Mouse (Mus musculus) left cerebral cortex, postnatal 4 days (tissue): ENCODE results near the gene Rreb1. TPM values are rescaled to one million over a fixed set of nuclear protein-coding genes. Genes with fewer than 3 reads are reported as not detected.

Experiments used
- DNase-seq: peaks from one replicate; pipeline ENCODE4 v3.0.0-alpha.2; 2022
- intact Hi-C: fragments of 180-260 bp; cut with DNase I; formaldehyde crosslinking; loops from one replicate; pipeline ENCODE4 v1.15.1; 2025
- total RNA-seq, 2 experiments: library from RNA; stranded (reverse); gene quantifications; 2 replicates each; pipeline ENCODE4 v1.2.3; 2021

Rreb1 gene
- total RNA-seq, 2 experiments from 2014 or later = 9.8 to 12.2 TPM

DNA sequence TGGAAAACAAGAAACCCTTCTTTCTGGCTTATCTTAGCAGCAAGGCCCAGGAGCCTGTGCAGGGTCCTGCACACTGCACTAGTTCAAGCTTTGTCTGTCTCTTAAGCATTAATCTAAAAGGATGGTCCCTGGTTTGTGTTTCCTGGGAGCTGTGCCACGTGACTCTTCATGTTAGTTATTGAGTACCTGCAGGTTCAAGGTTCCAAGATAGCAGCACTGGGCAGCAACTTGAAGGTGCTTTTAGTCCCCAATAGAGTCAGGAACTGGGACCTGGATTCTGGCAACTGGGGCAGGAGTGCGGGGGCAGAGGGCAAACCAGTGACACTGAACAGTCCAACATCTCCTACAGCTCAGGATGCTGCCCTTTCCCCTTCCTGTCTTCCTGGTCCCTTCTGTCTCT, 162.0 kb downstream of the Rreb1 start:
- DNase-seq = no peak
- intact Hi-C loops = no loop called here

DNA sequence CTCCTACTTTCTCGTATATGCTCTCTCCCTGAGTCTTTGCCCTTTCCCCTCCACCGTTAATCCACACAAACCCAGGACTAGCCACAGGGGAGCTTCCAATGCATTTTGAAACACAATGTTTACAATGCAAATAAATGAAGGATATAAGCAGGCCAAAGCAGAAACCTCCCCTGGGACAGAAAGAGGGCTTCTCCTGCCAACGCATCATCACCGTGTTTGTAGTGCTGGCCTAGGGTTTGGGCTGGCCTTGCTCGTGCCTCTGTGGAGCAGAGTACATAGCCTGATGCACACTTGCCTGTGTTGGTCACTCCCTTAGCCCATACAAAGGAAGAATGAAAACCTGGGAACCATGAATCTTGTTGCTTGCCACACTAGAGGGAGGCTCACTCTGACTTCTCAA, 162.4 kb downstream of the Rreb1 start:
- no peak for DNase-seq

DNA sequence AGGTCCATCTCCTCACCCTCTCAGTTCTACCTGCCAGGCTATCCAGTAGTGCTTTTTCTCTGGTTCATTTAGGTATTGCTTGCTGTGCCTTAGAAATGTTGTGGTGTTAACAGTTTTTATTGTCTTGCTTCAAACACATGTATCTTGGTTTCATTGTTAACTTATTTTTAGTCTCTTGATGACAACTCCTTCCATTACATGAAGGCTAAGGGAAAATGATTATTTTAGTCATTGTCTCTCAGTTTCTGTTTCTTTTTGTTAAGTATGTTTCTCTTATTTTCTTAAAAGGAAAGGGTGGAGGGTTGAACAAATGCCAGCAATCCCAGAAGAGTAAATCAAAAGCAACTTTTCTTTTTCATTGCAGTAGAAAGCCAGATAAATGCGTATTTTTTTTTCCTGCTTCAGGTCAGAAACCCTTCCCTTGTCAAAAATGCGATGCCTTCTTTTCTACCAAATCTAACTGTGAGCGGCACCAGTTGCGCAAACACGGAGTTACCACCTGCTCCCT, 163.0 kb downstream of the Rreb1 start:
- DNase-seq = no peak
- intact Hi-C loops = no loop called here

More for the DNA sequence above, 162.4 kb downstream of the Rreb1 start:
- intact Hi-C loops = no loop called here

DNA sequence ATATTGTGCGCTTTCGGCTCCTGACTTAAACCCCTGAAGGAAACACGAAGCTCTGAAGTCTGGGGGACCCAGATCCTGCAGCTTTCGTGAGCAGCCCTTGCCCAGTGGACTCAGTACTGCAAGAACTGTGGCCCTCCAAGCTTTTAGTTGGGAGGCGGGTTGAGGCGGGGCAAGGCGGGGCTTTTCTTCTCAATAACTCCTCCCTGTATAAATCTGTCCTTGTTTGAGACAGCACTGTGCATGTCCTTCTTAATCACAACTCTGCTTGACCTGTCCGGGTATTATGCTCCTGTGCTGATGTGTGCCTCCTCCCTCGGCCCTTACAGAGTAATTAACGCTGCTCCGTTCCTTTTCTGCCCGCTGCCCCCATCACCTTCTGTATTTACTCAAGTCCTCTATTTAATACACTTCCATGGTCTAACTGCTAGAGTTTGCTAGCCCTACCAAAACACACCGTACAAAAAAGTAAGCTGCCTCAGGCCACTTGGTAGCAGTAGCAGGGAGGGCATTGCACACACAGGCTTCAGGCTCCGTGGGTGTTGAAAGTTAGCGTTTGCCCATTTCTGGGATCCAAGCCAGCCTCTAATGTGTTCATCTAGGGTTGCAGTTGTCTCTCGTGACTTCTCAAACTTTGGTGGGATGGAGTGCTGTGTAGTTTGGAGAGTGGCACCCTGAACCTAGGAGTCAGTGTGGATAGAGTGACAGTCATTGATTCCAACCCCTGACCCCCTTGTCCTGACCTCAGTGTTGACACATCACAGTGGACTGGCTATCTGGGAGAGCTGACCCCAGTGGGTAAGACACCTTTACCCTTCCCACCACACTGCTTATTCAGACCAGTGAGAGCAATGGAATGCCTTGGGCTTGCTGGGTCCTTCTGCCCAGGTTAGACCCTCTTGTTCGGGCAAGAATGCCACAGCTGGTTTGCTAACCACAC, 164.0 kb downstream of the Rreb1 start:
- intact Hi-C loops = no loop called here
- no peak for DNase-seq

DNA sequence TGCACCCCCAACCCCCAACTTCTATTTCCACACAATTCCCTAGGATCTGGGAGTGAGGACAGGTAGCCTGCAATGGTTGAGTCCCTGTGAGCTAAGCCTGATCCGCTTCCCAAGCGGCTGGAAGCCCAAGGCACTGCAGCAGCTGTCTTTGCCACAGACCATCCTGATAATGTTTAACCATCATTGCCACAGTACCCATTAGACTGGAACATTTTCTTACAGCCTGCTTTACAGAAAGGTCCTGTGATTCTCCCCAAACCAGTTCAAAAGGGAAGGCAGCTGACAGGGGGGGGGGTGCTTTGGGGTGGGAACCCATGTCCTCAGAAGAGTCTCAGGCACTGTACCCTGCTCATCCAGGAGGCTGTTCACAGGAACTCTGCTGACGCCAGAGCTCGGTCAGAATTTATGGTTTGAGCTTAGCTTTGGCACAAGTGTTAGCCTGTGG, 164.7 kb downstream of the Rreb1 start:
- intact Hi-C loops = no loop called here
- DNase-seq = no peak

DNA sequence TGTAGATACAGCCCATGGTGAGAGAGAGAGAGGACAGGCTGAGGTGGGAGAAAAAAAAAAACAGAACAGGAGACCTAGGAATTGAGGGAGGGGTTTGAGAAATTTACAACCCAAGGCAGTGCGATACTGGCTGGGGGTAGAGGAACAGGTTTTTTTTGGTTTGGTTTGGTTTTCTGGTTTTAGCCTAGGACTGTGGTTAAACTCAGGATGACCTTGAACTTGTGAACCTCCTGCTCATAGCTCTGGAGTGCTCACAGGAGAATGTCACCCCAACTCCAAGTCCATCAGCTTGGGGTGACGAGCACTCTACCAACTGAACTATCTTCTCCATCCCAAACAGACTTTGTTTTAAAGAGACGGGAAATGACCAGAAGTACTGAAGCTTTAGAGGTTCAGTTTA, 165.3 kb downstream of the Rreb1 start:
- intact Hi-C loops = no loop called here
- DNase-seq = no peak

DNA sequence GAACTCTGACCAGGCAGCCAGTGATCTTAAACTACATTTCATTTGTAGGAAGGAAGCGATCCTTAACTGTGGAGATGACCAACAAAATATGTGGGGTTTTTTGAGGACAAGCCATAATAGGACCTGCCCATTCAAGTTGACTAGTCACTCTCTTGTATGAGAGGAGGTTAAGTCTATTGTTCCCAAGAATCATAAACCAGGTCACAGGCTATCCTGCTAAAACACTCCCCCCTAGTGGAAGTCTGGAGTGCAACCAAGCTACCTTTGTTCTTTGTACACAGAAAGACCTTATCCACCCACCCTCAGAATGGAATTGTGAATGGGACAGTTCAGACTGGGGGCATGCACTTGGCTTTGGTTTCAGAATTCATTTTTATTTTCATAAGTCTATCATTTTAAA, 166.1 kb downstream of the Rreb1 start:
- DNase-seq = peak; percentile 31
- intact Hi-C loops = no loop called here

DNA sequence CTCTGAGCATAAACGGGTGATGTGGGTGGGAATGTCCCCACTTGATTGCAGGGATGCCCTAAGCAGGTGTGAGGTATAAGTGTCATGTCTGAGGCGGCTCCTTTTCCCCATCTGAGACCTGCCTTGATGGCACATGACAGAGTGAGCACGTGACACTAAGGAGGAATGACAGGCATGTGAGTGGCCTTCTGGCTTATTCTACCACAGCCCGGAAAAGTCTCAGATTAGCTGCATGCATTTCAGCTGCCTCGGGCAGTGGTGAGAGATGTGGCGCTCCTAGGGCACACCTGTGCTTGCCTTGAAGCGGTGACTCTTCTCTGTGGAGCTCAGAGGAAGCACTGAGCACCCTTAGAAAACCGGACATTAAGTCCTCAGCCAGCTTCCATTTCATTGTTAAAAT, 167.2 kb downstream of the Rreb1 start:
- intact Hi-C loops = no loop called here
- DNase-seq = peak; percentile 22

DNA sequence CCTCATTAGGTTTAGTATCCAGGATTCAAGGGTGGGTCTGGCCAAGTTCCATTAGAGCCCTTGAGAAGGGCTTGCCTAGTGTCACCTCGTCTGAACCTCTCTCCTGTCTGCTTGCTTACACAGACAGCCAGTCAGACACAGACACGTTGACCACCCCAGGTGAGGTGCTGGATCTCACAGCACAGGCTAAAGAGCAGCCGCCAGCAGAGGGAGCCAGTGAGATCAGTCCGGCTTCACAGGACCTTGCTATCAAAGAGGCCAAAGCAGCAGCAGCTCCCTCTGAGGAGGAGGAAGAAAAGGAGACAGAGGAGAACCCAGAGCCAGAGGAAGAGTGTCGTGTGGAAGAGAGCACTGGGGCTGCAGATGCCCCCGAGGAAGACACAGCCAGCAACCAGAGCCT, 168.5 kb downstream of the Rreb1 start:
- DNase-seq = peak; percentile 89
- intact Hi-C loops = no loop called here

DNA sequence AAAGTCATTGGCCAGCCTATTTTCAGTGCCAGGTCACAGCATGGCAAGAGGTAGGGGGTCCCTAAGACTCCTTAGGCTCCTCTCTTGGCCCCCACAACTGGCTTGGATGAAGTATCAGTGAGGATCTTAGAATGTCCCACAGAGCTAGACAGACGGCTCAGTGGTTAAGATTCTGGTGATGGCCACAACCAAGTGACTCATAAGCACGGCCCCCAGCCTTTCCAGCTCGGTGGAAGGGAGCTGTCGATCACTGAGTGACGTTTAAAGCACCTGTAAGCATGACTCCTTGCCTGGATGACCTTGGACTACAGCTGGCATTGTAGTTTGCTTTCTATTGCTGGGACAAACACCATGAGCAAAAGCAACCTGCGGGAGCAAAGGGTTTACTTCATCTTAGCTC, 174.8 kb downstream of the Rreb1 start:
- no peak for DNase-seq
- intact Hi-C loops = no loop called here

DNA sequence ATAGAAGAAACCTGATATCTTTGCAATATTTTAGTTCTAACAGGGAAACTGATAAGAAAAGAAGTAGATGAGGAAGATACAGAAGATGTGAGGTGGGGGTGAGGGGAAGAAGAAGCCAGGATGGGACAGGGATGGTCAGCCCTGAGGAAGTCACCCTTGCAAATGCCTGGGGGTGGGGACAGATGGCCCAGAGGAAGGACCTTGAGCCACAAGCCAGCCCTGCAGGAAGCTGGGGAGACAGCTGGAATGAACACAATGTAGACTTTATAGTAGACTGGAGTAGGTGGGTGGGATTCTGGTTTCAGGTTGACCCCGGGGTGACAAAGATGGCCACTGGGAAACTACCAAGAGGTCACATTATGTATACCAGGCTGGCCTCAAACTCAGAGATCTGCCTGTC, 176.1 kb downstream of the Rreb1 start:
- DNase-seq = no peak
- intact Hi-C loops = no loop called here

DNA sequence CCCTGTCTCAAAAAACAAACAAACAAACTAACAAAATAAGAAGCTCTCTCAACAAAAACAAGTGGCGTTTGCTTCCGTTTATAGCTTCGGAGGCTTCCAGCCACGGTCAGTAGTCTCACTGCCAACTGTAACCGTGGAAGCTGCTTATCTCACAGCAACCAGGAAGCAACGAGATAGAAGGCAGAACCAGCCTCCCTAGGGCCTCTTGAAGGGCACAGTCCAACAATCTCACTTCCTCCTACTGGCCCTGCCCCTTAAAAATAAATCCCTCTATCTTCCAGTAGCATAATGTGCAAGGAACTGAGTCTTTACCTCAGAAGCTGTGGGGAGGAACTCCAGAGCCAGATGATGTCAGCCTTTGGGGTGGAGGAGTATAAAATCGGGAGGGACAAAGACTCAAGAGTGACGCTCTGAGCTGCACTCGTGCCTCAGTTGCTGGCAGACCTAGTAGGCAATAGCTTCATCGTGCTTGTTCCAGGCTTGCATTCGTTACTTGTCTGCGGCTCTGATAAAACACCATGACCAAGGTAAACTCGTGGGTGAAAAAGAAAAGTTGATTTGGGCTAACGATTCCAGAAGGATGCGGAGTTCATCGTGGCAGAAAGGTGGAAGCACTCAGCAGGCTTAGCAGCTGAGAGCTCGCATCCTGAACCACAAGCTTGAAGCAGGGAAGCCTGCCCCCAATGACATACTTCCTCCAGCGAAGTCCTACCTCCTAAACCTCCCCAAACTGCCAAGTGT, 180.5 kb downstream of the Rreb1 start:
- intact Hi-C loops = no loop called here
- DNase-seq = no peak

DNA sequence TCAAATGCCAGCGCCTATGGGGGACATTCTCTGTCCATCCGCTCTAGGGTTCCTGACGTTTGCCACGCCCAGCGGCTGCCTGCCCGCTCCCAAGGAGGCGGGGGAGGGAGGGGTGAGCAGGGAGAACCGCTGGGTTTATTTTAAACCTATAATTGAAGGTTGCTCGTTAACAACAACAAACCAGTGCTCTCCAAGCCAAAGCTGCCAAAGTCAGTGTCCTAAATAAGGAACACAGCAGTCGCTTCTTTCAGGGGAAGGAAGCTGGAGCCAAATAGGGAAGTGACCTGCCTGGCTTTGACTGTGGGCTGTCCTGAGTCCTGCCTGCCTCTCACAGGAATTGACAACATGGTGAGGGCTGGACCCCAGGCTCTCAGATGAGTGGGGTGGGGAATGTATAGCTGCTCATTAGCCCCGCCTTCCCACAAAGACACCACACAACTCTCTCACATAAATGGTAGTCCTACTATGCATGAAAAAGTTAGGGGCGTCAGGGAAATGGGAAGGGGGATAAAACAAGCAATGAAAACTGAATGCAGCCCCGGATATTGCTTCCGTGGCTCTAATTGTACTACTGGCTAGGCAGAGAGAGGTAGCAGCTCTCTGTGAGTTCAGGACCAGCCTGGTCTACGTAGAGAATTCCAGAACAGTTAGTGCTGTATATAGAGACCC, 181.2 kb downstream of the Rreb1 start:
- no peak for DNase-seq
- intact Hi-C loops = no loop called here

DNA sequence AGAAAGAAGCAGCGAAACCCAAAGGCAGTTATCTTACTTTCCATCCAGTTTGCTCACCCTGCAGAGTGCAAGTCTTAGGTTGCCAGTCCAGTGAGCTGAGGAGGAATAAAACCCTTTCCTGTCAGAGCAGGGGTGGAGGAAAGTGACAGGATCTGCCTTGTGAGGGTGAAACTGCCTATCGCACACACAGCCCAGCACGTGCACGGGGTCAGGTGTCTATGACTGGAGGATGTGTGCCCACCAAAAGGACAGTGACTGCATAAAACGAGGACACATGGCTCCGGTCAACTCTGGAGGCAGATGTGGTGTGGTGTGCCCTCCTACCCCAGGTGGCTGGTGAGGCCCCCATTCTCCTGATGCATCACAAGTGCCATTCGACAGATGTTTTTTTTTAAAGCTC, 181.7 kb downstream of the Rreb1 start:
- intact Hi-C loops = loop anchor here (10.0 kb wide), 1 partner anchor 505 kb away; no protein-coding TSS in a partner anchor

DNA sequence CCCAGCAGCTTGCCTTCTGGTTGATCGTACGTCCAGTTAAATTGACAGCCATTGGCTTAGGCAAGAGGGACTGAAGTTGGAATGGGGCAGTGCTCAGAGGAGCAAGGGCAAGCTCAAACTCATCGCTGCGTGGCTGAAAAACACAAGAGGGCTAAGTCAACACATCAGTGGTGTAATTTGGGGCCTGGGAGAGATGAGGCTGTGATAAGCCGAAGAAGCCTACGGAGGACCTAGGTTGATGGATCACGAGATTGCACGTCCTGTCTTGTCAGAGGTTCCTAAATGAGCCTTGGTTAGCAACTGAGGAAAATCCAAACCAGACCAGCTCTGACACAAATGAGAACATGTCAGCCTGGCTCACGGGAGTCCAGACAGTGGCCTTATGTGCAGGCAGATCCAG, 184.3 kb downstream of the Rreb1 start:
- intact Hi-C loops = loop anchor here (10.0 kb wide), 1 partner anchor 508 kb away; no protein-coding TSS in a partner anchor

More for the DNA sequence above, 181.7 kb downstream of the Rreb1 start:
- DNase-seq = no peak

DNA sequence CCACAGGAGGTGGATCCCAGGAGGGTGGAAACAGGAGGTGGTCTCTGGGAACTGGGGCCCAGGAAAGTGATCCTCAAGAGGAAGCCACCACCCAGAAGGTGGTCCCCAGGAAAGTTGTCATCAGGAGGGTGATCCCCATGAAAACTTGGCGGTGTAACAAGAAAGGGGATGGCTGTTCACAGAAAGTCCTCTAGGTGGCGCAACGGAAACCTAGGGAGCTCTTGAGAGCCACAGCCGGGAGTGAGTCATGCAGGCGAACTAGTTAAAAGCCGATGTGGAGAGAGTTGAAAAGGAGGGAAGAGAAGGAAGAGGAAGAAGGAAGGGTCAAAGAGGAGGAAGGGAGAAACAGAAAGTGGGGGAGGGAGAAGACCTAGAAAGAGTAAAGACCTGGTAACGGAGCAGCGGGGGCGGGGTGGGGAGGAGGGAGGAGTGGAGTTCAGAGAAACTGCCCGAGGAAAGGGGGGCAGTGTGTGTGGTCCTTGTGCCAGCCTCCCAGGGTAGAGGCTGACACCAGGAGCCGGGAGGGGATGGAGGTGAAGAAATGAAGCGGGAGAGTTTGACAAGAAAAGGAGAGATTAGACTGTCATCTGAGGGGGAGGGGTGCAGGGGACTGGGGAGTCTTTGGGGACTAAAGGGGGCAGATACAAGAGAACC, 185.3 kb downstream of the Rreb1 start:
- intact Hi-C loops = loop anchor here (10.0 kb wide), 1 partner anchor 509 kb away; no protein-coding TSS in a partner anchor

More for the DNA sequence above, 184.3 kb downstream of the Rreb1 start:
- no peak for DNase-seq

DNA sequence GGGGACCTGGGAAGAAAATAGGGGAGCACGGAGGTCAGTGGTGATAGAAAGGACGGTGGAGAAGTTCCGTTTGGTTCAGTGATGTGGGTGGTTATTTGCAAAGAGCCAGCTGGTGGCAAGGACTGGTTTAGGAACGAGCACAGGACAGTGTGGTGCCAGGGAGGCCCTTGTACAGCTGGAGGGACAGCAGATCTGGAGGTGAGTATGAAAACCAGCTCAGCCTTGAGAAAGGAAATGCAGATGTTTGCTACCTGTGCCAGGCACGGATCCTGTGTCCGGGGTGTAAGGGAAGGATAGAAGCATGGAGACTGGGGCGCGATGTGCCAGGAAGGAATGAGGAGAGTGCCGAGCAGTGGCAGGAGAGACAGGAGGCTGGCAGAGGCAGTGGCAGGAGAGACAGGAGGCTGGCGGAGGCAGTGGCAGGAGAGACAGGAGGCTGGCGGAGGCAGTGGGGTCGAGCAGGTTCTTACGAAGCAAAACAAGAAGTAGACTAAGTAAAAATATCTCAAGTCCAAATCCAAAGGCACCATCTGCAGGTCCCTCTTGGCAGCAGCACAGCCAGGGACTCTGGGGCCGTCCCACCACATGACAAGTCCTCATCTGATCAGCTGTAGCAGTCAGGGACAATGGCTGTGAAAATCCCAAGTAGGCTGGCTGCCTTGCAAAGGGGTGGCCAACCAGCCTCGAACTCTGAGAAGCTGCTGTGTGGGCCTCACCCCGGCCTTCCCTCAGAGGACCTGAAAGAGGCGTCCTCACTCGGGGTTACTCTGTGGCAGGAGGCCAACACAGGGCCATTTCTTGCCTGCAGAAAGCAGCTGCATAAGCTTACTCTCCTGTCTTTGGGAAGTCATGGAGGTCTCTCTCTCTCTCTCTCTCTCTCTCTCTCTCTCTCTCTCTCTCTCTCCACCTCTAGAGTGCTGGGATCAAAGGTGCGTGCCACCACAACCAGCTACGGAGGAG, 186.2 kb downstream of the Rreb1 start:
- intact Hi-C loops = loop anchor here (10.0 kb wide), 1 partner anchor 510 kb away; no protein-coding TSS in a partner anchor
- peak; percentile 29 for DNase-seq

More for the DNA sequence above, 185.3 kb downstream of the Rreb1 start:
- peak; percentile 72 for DNase-seq

DNA sequence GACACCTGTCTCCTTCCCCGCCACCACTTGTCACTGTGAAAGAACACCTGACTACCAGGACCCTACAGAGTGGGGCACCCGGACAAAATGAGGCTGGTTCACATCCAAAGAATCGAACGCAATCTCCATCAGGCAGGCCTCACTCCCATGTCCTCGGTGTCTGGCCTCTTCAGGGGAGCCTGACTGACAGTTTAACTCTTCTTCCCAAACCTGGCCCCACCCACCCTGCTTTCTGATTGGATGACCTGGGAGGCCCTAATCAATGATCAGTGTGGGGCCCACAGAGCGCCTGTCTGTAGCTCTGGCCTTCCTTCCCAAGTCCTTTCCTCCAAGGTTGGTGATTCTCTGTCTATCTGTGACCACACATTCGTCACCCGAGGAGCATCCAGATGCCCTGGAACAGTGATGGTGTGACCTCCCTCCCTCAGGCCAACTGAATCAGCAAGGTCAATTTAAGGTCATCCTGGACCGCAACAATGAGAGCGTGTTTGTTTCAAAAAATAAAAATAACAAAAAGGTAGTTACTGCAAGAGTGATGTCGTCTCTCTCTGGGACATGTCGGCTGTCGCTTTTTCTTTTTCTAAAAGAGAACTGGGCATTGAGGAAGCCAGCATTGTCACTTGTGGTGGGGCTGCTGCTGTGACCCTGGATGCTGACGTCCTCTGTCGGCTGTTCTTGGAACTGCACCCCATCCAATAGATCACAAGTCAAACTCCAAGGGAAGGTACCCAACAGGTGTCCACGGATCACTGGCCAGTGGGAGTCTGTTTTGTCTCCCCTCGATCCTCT, 187.1 kb downstream of the Rreb1 start:
- peak; percentile 17 for DNase-seq
- intact Hi-C loops = loop anchor here (10.0 kb wide), 1 partner anchor 511 kb away; no protein-coding TSS in a partner anchor
